Mouse (Mus musculus) ES-Bruce4 (cell line): ENCODE data around the gene Akap6.

ENCODE experiments used
- CTCF ChIP-seq: IDR thresholded peaks from one replicate; pipeline ENCODE4 v1.8.1; 2011; ENCODE audit warnings: low read depth, low read length
- EP300 ChIP-seq: IDR thresholded peaks from 2 replicates; pipeline ENCODE4 v1.6.1; 2011; ENCODE audit warnings: low read depth, low read length; ENCODE audit not compliant: insufficient read depth
- POLR2A ChIP-seq: IDR thresholded peaks from one replicate; pipeline ENCODE4 v1.8.1; 2011; ENCODE audit warnings: low read length; ENCODE audit not compliant: insufficient read depth

DNA sequence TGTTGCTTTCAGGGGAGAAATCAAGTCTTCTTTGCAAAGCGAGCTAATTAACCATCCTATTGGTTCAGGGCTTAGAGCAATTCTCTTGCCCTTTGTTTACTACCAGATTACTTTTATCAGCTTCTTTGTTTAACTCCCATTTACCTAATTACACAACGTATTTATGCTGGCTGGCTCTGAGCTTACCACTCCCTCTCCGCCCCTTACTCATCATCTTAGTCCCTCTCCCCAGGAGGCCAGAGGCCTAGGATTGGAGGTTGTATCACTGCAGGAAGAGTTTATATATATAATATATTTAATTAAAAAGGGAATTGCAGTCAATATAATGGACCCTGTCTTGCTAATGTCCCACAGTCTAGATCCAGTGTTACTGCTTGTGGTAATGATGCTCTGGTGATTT is 5.6 kb downstream of the Akap6 start:
- TF ChIP-seq CTCF (no peak), POLR2A (no peak), EP300 (no peak)
